ENCODE assay signal across 8 mouse cellular contexts in genomic region chr11:36045681-36046276, GRCm38 (mm10).
DNase-seq lines count a peak whose midpoint lies in the region; ATAC-seq and TF ChIP-seq lines count a peak whose summit lies in the region.

No protein-coding gene starts in this region.

- H3K9me3 ChIP-seq in G1E (replicated peaks) = peaks cover 69% of the 10 kb centered on the region
- H3K9me3 ChIP-seq in forebrain, embryonic 11.5 days (ENCODE audit: control insufficient read depth, low read length) = no peaks in the 10 kb centered on the region
- H3K9me3 ChIP-seq in liver, postnatal 0 days (ENCODE audit: low read length) = no peaks in the 10 kb centered on the region

- TF ChIP-seq CTCF in G1E (IDR thresholded peaks at IDR 0.05; ENCODE audit: low read depth, low read length) = peak; percentile 35; the same call in 1 of the 2 replicates
- peak; percentile 93 for TF ChIP-seq CTCF in liver, postnatal 0 days (IDR thresholded peaks at IDR 0.05; ENCODE audit: low read depth)
- TF ChIP-seq CTCF in olfactory bulb, adult 2 months (IDR thresholded peaks at IDR 0.05; ENCODE audit: insufficient read depth, low read depth, low read length) = peak; percentile 77

- H3K36me3 ChIP-seq in G1E (replicated peaks) = no peaks in the 10 kb centered on the region
- no peaks in the 10 kb centered on the region for H3K36me3 ChIP-seq in forebrain, embryonic 11.5 days (ENCODE audit: control insufficient read depth, insufficient read depth, low read length)
- no peaks in the 10 kb centered on the region for H3K36me3 ChIP-seq in liver, postnatal 0 days (replicated peaks; ENCODE audit: insufficient read depth, low read length)

- H3K9ac ChIP-seq in forebrain, embryonic 11.5 days (ENCODE audit: low read length) = peak overlapping the region; percentile 30; the same call in 1 of the 2 replicates
- no peak overlapping the region for H3K9ac ChIP-seq in liver, postnatal 0 days (replicated peaks)

- no peaks in the 10 kb centered on the region for H3K27me3 ChIP-seq in G1E (ENCODE audit: insufficient read depth, low read length)
- no peaks in the 10 kb centered on the region; the same call in 1 of the 2 replicates for H3K27me3 ChIP-seq in forebrain, embryonic 11.5 days (ENCODE audit: control insufficient read depth, insufficient read depth, low read length)
- H3K27me3 ChIP-seq in liver, postnatal 0 days (ENCODE audit: insufficient read depth, low read length) = no peaks in the 10 kb centered on the region

- under 1% methylated on average over 13 of the region's 13 CpGs for WGBS in forebrain, embryonic 11.5 days
- 3% methylated on average over 13 of the region's 13 CpGs for WGBS in large intestine, adult 2 months
- WGBS in liver, postnatal 0 days (ENCODE audit: insufficient replicate concordance) = 4% methylated on average over 13 of the region's 13 CpGs
- WGBS in olfactory bulb, adult 2 months = 6% methylated on average over 13 of the region's 13 CpGs

- peak overlapping the region; percentile 51 for H3K4me2 ChIP-seq in forebrain, embryonic 11.5 days (ENCODE audit: low read depth, low read length, severe bottlenecking)
- peak overlapping the region; percentile 66 for H3K4me2 ChIP-seq in liver, postnatal 0 days (ENCODE audit: low read depth, low read length)

- no peak for TF ChIP-seq POLR2A in olfactory bulb, adult 2 months (IDR thresholded peaks at IDR 0.05; ENCODE audit: insufficient read depth, low read depth, low read length)

- H3K27ac ChIP-seq in forebrain, embryonic 11.5 days (ENCODE audit: low read depth, low read length) = no peak overlapping the region
- H3K27ac ChIP-seq in liver, postnatal 0 days (ENCODE audit: low read depth) = no peak overlapping the region
- no peak overlapping the region for H3K27ac ChIP-seq in olfactory bulb, adult 2 months (ENCODE audit: insufficient read depth, low read depth, low read length)

- no peak for ATAC-seq in G1E (ENCODE audit: extremely low read depth, insufficient number of reproducible peaks, low FRiP score, poor library complexity, severe bottlenecking)
- ATAC-seq in forebrain, embryonic 11.5 days (replicated peaks; ENCODE audit: low FRiP score) = peak; percentile 68
- no peak for ATAC-seq in liver, postnatal 0 days

- H3K4me1 ChIP-seq in G1E (ENCODE audit: insufficient read depth, low read depth, low read length) = no peaks in the 10 kb centered on the region
- H3K4me1 ChIP-seq in forebrain, embryonic 11.5 days (replicated peaks; ENCODE audit: control insufficient read depth, insufficient read depth, low read length) = peaks cover 2% of the 10 kb centered on the region; the same call in 1 of the 2 replicates
- H3K4me1 ChIP-seq in liver, postnatal 0 days (ENCODE audit: insufficient read depth) = no peaks in the 10 kb centered on the region
- peaks cover 10% of the 10 kb centered on the region; the same call in 1 of the 2 replicates for H3K4me1 ChIP-seq in olfactory bulb, adult 2 months (ENCODE audit: control insufficient read depth, insufficient read depth, low read length)

- no peak overlapping the region for H3K4me3 ChIP-seq in G1E (ENCODE audit: low read depth, low read length)
- H3K4me3 ChIP-seq in forebrain, embryonic 11.5 days (ENCODE audit: low read depth, low read length) = peak overlapping the region; percentile 23; the same call in 1 of the 2 replicates
- peak overlapping the region; percentile 28 for H3K4me3 ChIP-seq in liver, postnatal 0 days (ENCODE audit: low read depth, low read length)
- peak overlapping the region; percentile 40 for H3K4me3 ChIP-seq in olfactory bulb, adult 2 months (ENCODE audit: insufficient read depth, low read depth, low read length)

- no peak for DNase-seq in G1E (ENCODE audit: low spot score)
- DNase-seq in c-Kit-negative CD71-positive TER-119-positive erythroid progenitor cells, embryonic 14.5 days (ENCODE audit: low read depth, low spot score) = peak; percentile 27
- peak; percentile 88 for DNase-seq in forebrain, embryonic 11.5 days (ENCODE audit: low spot score)
- DNase-seq in heart, postnatal 10 days = peak; percentile 74 to 78
- peak; percentile 46 for DNase-seq in large intestine, adult 2 months (ENCODE audit: low read depth, low spot score)
- DNase-seq in liver, postnatal 0 days = peak; percentile 70
- peak; percentile 52 for DNase-seq in urinary bladder, adult 2 months (ENCODE audit: low spot score)

- no peak for TF ChIP-seq EP300 in liver, postnatal 0 days (IDR thresholded peaks at IDR 0.05; ENCODE audit: low read depth)

- intact Hi-C loops in heart, postnatal 10 days (cut with DNase I) = loop anchor here (1.0 to 10.0 kb wide), 5 partner anchors 175 to 1142 kb away; no protein-coding TSS in a partner anchor

Comparison
In these comparisons a context has a peak if more than half of its experiments do, and no peak if none do; other contexts are left out.
1. CTCF ChIP-seq: peak in every context shown above with its lines; median percentile 93 in liver, postnatal 0 days; 77 in olfactory bulb, adult 2 months; 35 in G1E.